Mouse (Mus musculus) G1E (cell line): ENCODE results near the gene Rab3b. TPM values are rescaled to one million over a fixed set of nuclear protein-coding genes. Genes with fewer than 3 reads are reported as not detected.
A peak's percentile ranks its signal among the peaks of the same experiment; 100 is the strongest.
"Not testable (repeated sequence)": the region's sequence is repeated elsewhere in the genome, so short reads cannot be mapped to it uniquely, and the experiment has no call there.

Source experiments
- ATAC-seq: 2 replicates; pipeline ENCODE4 v1.8.0; 2016; ENCODE audit warnings: mild to moderate bottlenecking; ENCODE audit not compliant: insufficient number of reproducible peaks, poor library complexity, low FRiP score, severe bottlenecking; ENCODE audit errors: extremely low read depth
- DNase-seq: peaks from one replicate; pipeline ENCODE4 v3.0.0; 2012; ENCODE audit warnings: low spot score
- H3K27me3 ChIP-seq: 2 replicates; pipeline ENCODE4 v1.6.1; 2012; ENCODE audit warnings: mild to moderate bottlenecking, low read length, inconsistent platforms; ENCODE audit not compliant: insufficient read depth
- H3K36me3 ChIP-seq: replicated peaks from 2 replicates; pipeline ENCODE3; 2012; ENCODE audit warnings: mild to moderate bottlenecking, inconsistent platforms
- H3K4me1 ChIP-seq: 2 replicates; pipeline ENCODE4 v1.6.1; 2012; ENCODE audit warnings: low read depth, low read length, inconsistent platforms, mixed read lengths; ENCODE audit not compliant: insufficient read depth
- H3K4me3 ChIP-seq: 2 replicates; pipeline ENCODE4 v1.5.1; 2012; ENCODE audit warnings: low read depth, mild to moderate bottlenecking, inconsistent platforms, low read length, moderate library complexity, mixed read lengths
- H3K9me3 ChIP-seq: replicated peaks from 2 replicates; pipeline ENCODE4 v1.6.1; 2012; ENCODE audit warnings: inconsistent platforms
- CTCF ChIP-seq: IDR thresholded peaks from 2 replicates; pipeline ENCODE4 v1.5.1; 2012; ENCODE audit warnings: low read depth, low read length, inconsistent platforms, mixed read lengths
- GATA1 ChIP-seq: IDR thresholded peaks from 2 replicates; pipeline ENCODE4 v1.6.1; 2012; ENCODE audit warnings: borderline replicate concordance, low read length, inconsistent platforms, mixed read lengths
- GATA2 ChIP-seq: IDR thresholded peaks from 2 replicates; pipeline ENCODE4 v1.6.1; 2012; ENCODE audit warnings: low read depth, low read length, inconsistent platforms, borderline replicate concordance
- POLR2AphosphoS5 ChIP-seq: IDR thresholded peaks from 2 replicates; pipeline ENCODE4 v1.6.1; 2012; ENCODE audit warnings: low read depth, low read length, inconsistent platforms; ENCODE audit not compliant: insufficient replicate concordance
- TAL1 ChIP-seq: conservative IDR thresholded peaks from 2 replicates; pipeline ENCODE4 v1.6.1; 2012; ENCODE audit warnings: low read depth, low read length, inconsistent platforms, mixed read lengths
- polyA plus RNA-seq: library from polyadenylated mRNA; stranded (reverse); fragments of >175 nt; gene quantifications from 2 replicates; pipeline ENCODE4 v1.2.3, GENCODE M21; 2012
- total RNA-seq, 2 experiments: library from RNA; stranded (forward) in 1 of 2; stranded (reverse) in 1 of 2; fragments of 200-1000 nt in 1 of 2; fragments of >200 nt in 1 of 2; fragmentation: Nextera tagmentation in 1 of 2; gene quantifications; 2 replicates each; pipeline ENCODE4 v1.2.3; 2014 to 2017

The Rab3b gene
- total and polyA plus RNA-seq, 3 experiments, result 0.05 to 0.13 TPM; not detected in 1

- ATAC-seq (no peak), DNase-seq (no peak)
- Histone ChIP-seq H3K27me3 (peaks cover 15% of the 10 kb centered on the region), H3K4me3 (no peak overlapping the region), H3K9me3 (no peaks in the 10 kb centered on the region), H3K4me1 (no peaks in the 10 kb centered on the region), H3K36me3 (no peaks in the 10 kb centered on the region)
- TF ChIP-seq CTCF (no peak), POLR2AphosphoS5 (no peak), GATA1 (no peak), GATA2 (no peak), TAL1 (no peak)
Observed at GRCm38 (mm10) chr4:108917654-108918053, 38.8 kb downstream of the Rab3b start.

- 0 out of 2 replicates have a peak, but pooled peaks have one; percentile 14 for TF ChIP-seq CTCF
- H3K9me3 ChIP-seq, H3K4me1 ChIP-seq, H3K36me3 ChIP-seq, ATAC-seq, H3K4me3 ChIP-seq, DNase-seq: not testable (repeated sequence)
- peaks cover 14% of the 10 kb centered on the region for H3K27me3 ChIP-seq
Observed at GRCm38 (mm10) chr4:108927945-108928344, 49.1 kb downstream of the Rab3b start.

- no peak for ATAC-seq
- TF ChIP-seq GATA2 (no peak), POLR2AphosphoS5 (no peak), GATA1 (no peak), CTCF (no peak), TAL1 (no peak)
- H3K27me3 ChIP-seq, result peaks cover 4% of the 10 kb centered on the region; the same call in 1 of the 2 replicates
Observed at GRCm38 (mm10) chr4:108933163-108933562, 54.3 kb downstream of the Rab3b start.

DNA sequence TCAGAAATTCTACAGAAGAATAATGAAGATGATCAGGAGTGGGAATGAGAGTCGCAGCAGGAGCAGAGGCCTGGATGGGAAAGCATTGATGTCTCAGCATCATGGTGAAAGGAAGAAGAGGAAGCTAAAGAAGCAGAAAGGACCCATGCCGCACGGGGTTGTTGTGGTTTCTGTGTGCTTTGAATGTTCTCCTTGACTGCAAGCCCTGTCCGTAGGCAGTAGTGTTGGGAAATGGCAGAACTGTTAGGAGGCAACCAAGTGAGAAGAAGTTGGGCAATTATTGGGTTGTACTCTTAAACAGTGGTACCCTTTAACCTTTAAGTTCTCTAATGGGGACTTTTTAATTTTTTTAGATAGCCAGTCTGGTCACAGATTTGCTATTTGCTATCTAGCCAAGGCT lies 56.0 kb downstream of the Rab3b start:
- peaks cover 5% of the 10 kb centered on the region; the same call in 1 of the 2 replicates for H3K27me3 ChIP-seq
- no peak for DNase-seq
- no peaks in the 10 kb centered on the region for H3K36me3 ChIP-seq
- H3K9me3 ChIP-seq, result no peaks in the 10 kb centered on the region
- H3K4me3 ChIP-seq, result no peak overlapping the region
- no peaks in the 10 kb centered on the region for H3K4me1 ChIP-seq
- TF ChIP-seq TAL1, result no peak
- TF ChIP-seq GATA1, result no peak
- no peak for TF ChIP-seq CTCF
- no peak for TF ChIP-seq GATA2
- TF ChIP-seq POLR2AphosphoS5, result no peak
- ATAC-seq, result no peak

More at GRCm38 (mm10) chr4:108933163-108933562, 54.3 kb downstream of the Rab3b start:
- Histone ChIP-seq H3K4me1 (no peaks in the 10 kb centered on the region), H3K36me3 (no peaks in the 10 kb centered on the region), H3K4me3 (no peak overlapping the region), H3K9me3 (no peaks in the 10 kb centered on the region)
- DNase-seq, result no peak

GRCm38 (mm10) chr4:108937848-108938771 lies 59.2 kb downstream of the Rab3b start:
- DNase-seq (no peak), ATAC-seq (no peak)
- H3K4me3 ChIP-seq, result no peak overlapping the region
- no peaks in the 10 kb centered on the region for H3K36me3 ChIP-seq
- TF ChIP-seq TAL1, result no peak
- no peak for TF ChIP-seq CTCF
- TF ChIP-seq GATA1, result no peak
- H3K9me3 ChIP-seq, result no peaks in the 10 kb centered on the region
- H3K27me3 ChIP-seq, result peaks cover 7% of the 10 kb centered on the region
- H3K4me1 ChIP-seq, result no peaks in the 10 kb centered on the region

DNA sequence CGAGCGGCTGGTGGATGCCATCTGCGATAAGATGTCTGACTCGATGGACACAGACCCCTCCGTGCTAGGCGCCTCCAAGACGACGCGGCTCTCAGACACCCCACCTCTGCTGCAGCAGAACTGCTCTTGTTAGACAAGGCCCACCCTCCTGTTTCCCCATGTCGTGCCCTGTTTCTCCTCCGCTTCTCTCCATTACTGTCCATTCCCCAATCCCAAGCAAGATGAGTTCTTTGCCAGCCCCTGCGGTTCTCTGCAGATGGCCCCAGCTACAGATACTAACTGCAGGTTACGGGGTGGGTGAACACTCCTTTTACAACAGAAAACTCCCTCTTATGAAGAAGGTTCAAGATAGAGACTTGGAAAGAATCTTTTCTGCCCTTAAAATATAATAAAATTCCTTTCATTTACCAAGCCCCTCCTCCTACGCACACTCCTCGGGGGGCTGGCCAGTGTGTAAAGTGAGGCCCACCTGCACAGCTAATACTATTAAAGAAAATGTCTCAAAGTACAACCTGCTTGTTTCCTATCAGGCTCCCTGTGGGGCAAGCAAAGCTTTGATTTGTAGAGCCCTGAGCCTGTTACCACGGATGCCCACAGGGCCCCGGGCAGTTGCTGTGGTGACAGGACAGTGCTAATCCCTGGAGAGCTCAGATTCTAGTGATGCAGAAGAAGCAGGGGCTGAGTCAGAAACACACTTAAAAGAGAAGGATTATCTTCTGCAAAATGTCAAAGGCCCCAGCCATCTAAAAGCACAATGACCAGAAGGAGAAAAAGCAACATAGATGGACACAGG lies 62.0 kb downstream of the Rab3b start:
- ATAC-seq (no peak), DNase-seq (no peak)
- Histone ChIP-seq H3K4me3 (no peak overlapping the region), H3K9me3 (no peaks in the 10 kb centered on the region), H3K27me3 (peaks cover 12% of the 10 kb centered on the region), H3K4me1 (no peaks in the 10 kb centered on the region), H3K36me3 (no peaks in the 10 kb centered on the region)
- TF ChIP-seq GATA1 (no peak), GATA2 (no peak), TAL1 (no peak), CTCF (no peak), POLR2AphosphoS5 (no peak)
